Mouse (Mus musculus) midbrain, embryonic 13.5 days (tissue): Measurements from ENCODE around the gene Parp2. TPM values are rescaled to one million over a fixed set of nuclear protein-coding genes. Genes with fewer than 3 reads are reported as not detected.
A peak's percentile ranks its signal among the peaks of the same experiment; 100 is the strongest.
"Not testable (repeated sequence)": the region's sequence is repeated elsewhere in the genome, so short reads cannot be mapped to it uniquely, and the experiment has no call there.

Experiments
- ATAC-seq: fragments of 200-750 bp; cut with Nextera tagmentation; 2 replicates; pipeline ENCODE4 v1.8.0; 2017; ENCODE audit warnings: mild to moderate bottlenecking, moderate TSS enrichment, moderate library complexity
- H3K27ac ChIP-seq: fragments of 300-500 bp; sonication (generic); 2 replicates; pipeline ENCODE4 v1.5.1; 2015; ENCODE audit warnings: inconsistent platforms, mild to moderate bottlenecking, moderate library complexity
- H3K27me3 ChIP-seq: fragments of 300-500 bp; sonication (generic); 2 replicates; pipeline ENCODE4 v1.6.1; 2015; ENCODE audit warnings: mild to moderate bottlenecking, inconsistent platforms
- H3K36me3 ChIP-seq: fragments of 300-500 bp; sonication (generic); 2 replicates; pipeline ENCODE4 v1.6.1; 2015; ENCODE audit warnings: mild to moderate bottlenecking, inconsistent platforms
- H3K4me1 ChIP-seq: fragments of 300-500 bp; sonication (generic); replicated peaks from 2 replicates; pipeline ENCODE4 v1.6.1; 2015; ENCODE audit warnings: inconsistent platforms
- H3K4me2 ChIP-seq: fragments of 300-500 bp; sonication (generic); replicated peaks from 2 replicates; pipeline ENCODE4 v1.6.1; 2015; ENCODE audit warnings: moderate library complexity, mild to moderate bottlenecking, inconsistent platforms
- H3K4me3 ChIP-seq: fragments of 300-500 bp; sonication (generic); replicated peaks from 2 replicates; pipeline ENCODE4 v1.5.1; 2015; ENCODE audit warnings: mild to moderate bottlenecking, inconsistent platforms
- H3K9ac ChIP-seq: fragments of 300-500 bp; sonication (generic); replicated peaks from 2 replicates; pipeline ENCODE4 v1.6.1; 2015; ENCODE audit warnings: mild to moderate bottlenecking, inconsistent platforms
- H3K9me3 ChIP-seq: fragments of 300-500 bp; sonication (generic); 2 replicates; pipeline ENCODE4 v1.6.1; 2016; ENCODE audit warnings: mild to moderate bottlenecking, inconsistent platforms
- WGBS: fragments of 180-500 bp; shearing (Covaris S2); methylation state at CpG from one replicate; pipeline ENCODE4 v1.1.7; 2015; 5-methylcytosine and 5-hydroxymethylcytosine counted together
- polyA plus RNA-seq: library from polyadenylated mRNA; unstranded; fragments of >200 nt; fragmentation: Nextera tagmentation; extraction: Ambion mirVana; gene quantifications from 2 replicates; pipeline ENCODE4 v1.2.1, GENCODE M21; 2015

The Parp2 gene
- polyA plus RNA-seq, 1 experiment from 2014 or later, result 48.4 TPM

DNA sequence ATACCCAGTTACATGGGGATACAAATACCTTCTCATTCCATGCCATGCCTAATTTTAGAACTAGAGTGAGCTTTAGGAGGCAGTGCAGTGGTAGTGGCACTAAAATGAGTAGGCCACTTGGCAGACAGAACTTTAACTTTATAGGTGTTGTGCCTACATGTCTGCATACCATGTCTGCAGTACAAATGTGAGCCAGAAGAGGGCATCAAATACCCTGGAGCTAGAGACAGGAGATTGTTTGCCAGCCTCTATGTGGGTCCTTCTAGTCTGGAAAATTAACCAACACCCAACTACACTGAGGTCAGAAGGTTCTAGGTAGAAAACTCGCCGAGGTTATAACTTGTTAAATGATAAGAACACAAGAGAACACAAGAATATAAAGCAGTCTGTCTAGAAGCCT, 9.1 kb upstream of the Parp2 start:
- Histone ChIP-seq H3K4me3 (no peak overlapping the region), H3K27ac (no peak overlapping the region), H3K9me3 (no peaks in the 10 kb centered on the region), H3K4me1 (0 out of 2 replicates have a peak, but pooled peaks cover 2% of the 10 kb centered on the region), H3K27me3 (no peaks in the 10 kb centered on the region), H3K4me2 (no peak overlapping the region), H3K9ac (no peak overlapping the region), H3K36me3 (no peaks in the 10 kb centered on the region)
- ATAC-seq, result no peak
- WGBS, result 58% methylated on average over 2 of the region's 2 CpGs

GRCm38 (mm10) chr14:50799502-50800259, 8.0 kb upstream of the Parp2 start:
- Histone ChIP-seq H3K9me3 (no peaks in the 10 kb centered on the region), H3K4me1 (0 out of 2 replicates have a peak, but pooled peaks cover 2% of the 10 kb centered on the region), H3K4me2 (no peak overlapping the region), H3K36me3 (no peaks in the 10 kb centered on the region), H3K27ac (no peak overlapping the region), H3K9ac (no peak overlapping the region), H3K27me3 (no peaks in the 10 kb centered on the region), H3K4me3 (no peak overlapping the region)
- peak; percentile 56; the same call in 1 of the 2 replicates for ATAC-seq
- WGBS, result 4% methylated on average over 3 of the region's 3 CpGs

DNA sequence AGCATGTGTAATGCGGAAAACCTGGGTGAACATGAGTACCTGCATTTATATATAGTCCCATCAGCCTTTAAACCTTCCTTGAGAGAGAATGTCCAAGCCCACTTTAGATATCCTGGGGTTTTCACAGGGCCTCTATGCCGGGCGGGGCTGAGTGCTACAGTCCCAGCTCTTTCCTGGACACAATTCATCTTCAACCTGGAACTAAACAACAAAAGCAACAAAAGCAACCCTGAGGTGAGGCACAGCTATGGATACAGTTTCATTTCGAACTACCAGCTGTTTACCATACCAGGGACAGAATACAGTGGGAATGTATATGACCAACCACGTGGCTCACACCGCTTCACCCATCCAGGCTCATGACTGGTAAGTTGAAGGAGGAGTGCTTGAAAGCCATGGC, 5.2 kb upstream of the Parp2 start:
- Histone ChIP-seq H3K9me3 (no peaks in the 10 kb centered on the region), H3K4me3 (no peak overlapping the region), H3K27me3 (no peaks in the 10 kb centered on the region), H3K27ac (no peak overlapping the region), H3K4me2 (no peak overlapping the region), H3K9ac (no peak overlapping the region), H3K36me3 (no peaks in the 10 kb centered on the region), H3K4me1 (peaks cover 2% of the 10 kb centered on the region; the same call in 1 of the 2 replicates)
- ATAC-seq, result no peak
- 88% methylated on average over 6 of the region's 6 CpGs for WGBS

DNA sequence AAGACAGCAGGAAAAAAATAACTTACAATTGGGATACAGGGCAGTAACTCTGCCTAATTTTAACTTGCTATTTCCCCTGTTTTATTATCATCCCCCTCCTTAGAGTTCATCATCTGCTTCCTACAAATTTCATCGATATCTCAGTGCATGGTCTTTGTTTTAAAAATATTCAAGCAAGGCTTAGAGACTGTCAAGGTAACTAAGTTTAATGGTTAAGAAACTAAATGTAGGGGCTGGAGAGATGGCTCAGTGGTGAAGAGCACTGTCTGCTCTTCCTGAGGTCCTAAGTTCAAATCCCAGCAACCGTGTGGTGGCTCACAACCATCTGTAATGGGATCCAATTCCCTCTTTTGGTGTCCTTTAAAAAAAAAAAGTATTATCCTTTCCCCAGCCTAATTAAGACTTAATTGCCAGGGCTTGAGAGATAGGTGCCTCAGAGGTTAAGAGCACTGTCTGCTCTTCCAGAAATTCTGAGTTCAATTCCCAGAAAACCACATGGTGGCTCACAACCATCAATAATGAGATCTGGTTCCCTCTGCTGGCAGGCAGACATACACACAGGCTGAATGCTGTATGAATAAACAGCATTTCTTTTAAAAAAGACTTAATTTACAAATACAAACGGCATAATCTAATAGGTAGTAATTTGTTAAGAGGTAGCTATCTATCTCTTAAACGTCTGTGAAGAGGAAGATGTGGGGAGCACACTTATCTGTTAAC, 4.6 kb upstream of the Parp2 start:
- Histone ChIP-seq H3K9me3 (no peaks in the 10 kb centered on the region), H3K4me3 (no peak overlapping the region), H3K4me1 (peaks cover 2% of the 10 kb centered on the region; the same call in 1 of the 2 replicates), H3K4me2 (no peak overlapping the region), H3K9ac (no peak overlapping the region), H3K36me3 (no peaks in the 10 kb centered on the region), H3K27me3 (no peaks in the 10 kb centered on the region), H3K27ac (no peak overlapping the region)
- no peak for ATAC-seq
- 68% methylated on average over 4 of the region's 4 CpGs for WGBS

DNA sequence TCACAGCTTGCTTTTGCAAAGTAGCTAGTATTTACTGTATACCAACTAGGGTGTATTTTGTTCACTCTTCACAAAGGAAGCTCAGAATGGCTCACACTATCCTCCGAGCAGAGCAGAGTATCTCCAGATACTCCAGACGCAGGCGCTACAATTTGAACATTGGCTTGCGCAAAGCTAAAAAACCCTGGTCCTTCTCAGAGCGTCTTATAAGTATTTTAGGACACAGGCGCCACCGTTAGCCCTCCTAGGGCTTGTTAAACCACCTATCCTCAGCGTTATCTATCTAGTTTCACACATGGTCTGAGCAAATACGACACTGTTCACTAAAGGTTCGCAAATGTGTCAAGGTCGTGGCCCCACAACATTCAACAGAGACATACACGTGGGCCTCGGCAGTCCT, 3.0 kb upstream of the Parp2 start:
- Histone ChIP-seq H3K27ac (no peak overlapping the region), H3K4me1 (peaks cover 6% of the 10 kb centered on the region), H3K9ac (no peak overlapping the region), H3K4me2 (no peak overlapping the region), H3K9me3 (no peaks in the 10 kb centered on the region), H3K36me3 (no peaks in the 10 kb centered on the region), H3K4me3 (no peak overlapping the region), H3K27me3 (no peaks in the 10 kb centered on the region)
- no peak for ATAC-seq
- 76% methylated on average over 13 of the region's 13 CpGs for WGBS

DNA sequence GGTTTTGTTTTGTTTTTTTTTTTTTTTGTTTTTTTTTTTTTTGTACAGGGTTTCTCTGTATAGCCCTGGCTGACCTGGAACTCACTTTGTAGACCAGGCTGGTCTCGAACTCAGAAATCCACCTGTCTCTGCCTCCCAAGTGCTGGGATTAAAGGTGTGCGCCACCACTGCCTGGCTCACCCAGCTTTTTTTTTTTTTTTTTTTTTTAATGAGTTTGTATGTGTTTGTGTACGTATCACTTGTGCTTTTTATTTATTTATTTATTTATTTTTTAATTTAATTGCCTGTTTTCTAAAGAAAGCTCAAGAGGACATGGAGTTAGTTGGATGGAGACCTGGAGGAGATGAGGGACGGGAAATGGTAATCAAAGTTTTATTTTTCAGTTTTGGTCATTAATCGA, 1.2 kb upstream of the Parp2 start:
- not testable (repeated sequence) for H3K27me3 ChIP-seq, H3K9me3 ChIP-seq, H3K36me3 ChIP-seq, H3K9ac ChIP-seq, ATAC-seq, H3K4me3 ChIP-seq, H3K4me1 ChIP-seq
- Histone ChIP-seq H3K4me2 (peak overlapping the region; percentile 61), H3K27ac (0 out of 2 replicates have a peak overlapping the region, but pooled peaks have one; percentile 56)
- 86% methylated on average over 5 of the region's 5 CpGs for WGBS

DNA sequence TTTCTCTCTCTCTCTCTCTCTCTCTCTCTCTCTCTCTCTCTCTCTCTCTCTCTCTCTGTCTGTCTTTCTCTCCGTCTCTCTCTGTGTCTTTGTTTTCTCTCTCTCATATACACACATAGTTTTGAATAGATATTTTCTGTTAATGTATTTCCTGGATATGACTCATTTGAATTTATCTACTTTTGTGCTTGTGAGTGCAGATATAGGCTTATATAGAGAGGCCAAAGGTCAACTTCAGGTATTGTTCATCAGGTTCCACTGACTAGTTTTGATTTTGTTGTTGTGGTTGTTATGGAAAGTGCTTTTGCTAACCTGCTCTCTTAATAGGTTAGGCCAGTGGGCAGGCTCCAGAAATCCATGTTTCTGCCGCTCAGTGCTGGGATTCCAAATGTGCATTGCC, 5.4 kb downstream of the Parp2 start:
- no peak overlapping the region for H3K27ac ChIP-seq
- H3K27me3 ChIP-seq, result no peaks in the 10 kb centered on the region
- no peak overlapping the region for H3K9ac ChIP-seq
- ATAC-seq, result no peak
- H3K36me3 ChIP-seq, result peaks cover 48% of the 10 kb centered on the region
- 97% methylated on average over 2 of the region's 2 CpGs for WGBS
- no peak overlapping the region for H3K4me3 ChIP-seq
- H3K9me3 ChIP-seq, result no peaks in the 10 kb centered on the region
- no peak overlapping the region for H3K4me2 ChIP-seq
- peaks cover 4% of the 10 kb centered on the region for H3K4me1 ChIP-seq

GRCm38 (mm10) chr14:50823240-50823639, 15.6 kb downstream of the Parp2 start:
- WGBS, result 78% methylated on average over 2 of the region's 2 CpGs
- Histone ChIP-seq H3K9me3 (no peaks in the 10 kb centered on the region), H3K4me2 (no peak overlapping the region), H3K27me3 (no peaks in the 10 kb centered on the region), H3K4me3 (no peak overlapping the region), H3K4me1 (no peaks in the 10 kb centered on the region), H3K27ac (no peak overlapping the region), H3K36me3 (peaks cover 55% of the 10 kb centered on the region), H3K9ac (no peak overlapping the region)
- ATAC-seq, result no peak

DNA sequence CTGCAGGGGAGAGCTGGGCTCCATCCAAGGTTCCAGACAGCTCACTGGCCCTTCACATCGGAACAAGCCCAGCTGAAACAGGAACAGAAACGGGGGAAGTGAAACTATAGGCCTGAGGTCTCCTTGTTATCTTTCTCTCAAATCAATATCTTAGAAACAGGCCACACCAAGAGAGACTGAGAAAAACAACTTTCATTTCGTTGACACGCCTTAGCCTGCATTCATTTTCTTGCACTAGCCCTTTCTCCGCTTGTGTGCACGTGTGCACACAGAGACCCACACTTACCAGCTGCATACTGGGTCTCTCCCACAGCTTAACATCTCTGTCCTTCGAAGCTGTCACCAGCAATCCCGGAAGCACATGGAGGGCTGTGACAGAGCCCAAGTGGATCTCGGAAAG, 16.6 kb downstream of the Parp2 start:
- Histone ChIP-seq H3K27me3 (no peaks in the 10 kb centered on the region), H3K36me3 (peaks cover 48% of the 10 kb centered on the region), H3K9me3 (no peaks in the 10 kb centered on the region), H3K4me2 (no peak overlapping the region), H3K27ac (no peak overlapping the region), H3K9ac (no peak overlapping the region), H3K4me1 (no peaks in the 10 kb centered on the region), H3K4me3 (no peak overlapping the region)
- 91% methylated on average over 9 of the region's 9 CpGs for WGBS
- ATAC-seq, result no peak

DNA sequence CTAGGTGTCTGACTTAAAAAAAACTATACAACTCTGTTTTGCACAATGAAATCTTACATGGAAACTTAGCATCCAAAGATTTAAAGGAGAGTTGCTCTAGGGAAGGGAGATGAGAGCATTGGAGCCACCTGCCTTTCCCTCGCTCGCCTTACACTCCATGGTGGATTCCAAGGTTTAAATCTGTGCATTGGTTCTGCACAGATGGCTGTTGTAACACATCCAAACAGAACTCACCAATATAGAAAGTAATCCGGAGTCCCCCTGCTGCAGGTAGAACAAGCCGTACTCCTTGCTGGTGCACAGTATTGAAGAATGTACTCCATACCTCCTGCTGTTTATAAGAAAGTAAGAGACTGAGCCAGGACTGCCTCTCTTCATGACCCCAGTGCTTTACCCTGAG, 18.9 kb downstream of the Parp2 start:
- H3K9me3 ChIP-seq, result no peaks in the 10 kb centered on the region
- H3K27ac ChIP-seq, result no peak overlapping the region
- H3K27me3 ChIP-seq, result no peaks in the 10 kb centered on the region
- H3K9ac ChIP-seq, result no peak overlapping the region
- no peak overlapping the region for H3K4me3 ChIP-seq
- H3K4me2 ChIP-seq, result no peak overlapping the region
- ATAC-seq, result no peak
- peaks cover 24% of the 10 kb centered on the region for H3K36me3 ChIP-seq
- 89% methylated on average over 4 of the region's 4 CpGs for WGBS
- no peaks in the 10 kb centered on the region for H3K4me1 ChIP-seq

DNA sequence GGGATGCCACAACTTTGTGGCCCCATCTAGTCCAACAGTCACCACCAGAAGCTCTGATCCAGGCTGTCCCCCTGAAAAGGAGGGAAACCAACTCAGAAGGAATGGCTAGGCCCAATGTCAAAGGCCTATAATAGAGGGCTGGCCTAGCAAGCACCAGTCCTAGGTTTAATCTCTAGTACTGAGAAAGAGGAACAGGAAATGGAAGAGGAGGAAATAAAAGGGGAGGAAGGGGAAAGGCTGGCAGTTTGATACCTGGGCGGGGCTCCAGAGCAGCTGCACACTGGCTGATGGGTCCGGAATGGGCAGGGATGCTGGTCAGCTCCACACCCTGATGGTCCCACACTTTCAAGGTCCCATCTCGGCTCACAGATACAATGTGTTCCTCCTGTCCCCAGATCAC, 22.2 kb downstream of the Parp2 start:
- Histone ChIP-seq H3K27me3 (no peaks in the 10 kb centered on the region), H3K4me1 (no peaks in the 10 kb centered on the region), H3K36me3 (no peaks in the 10 kb centered on the region), H3K4me2 (no peak overlapping the region), H3K4me3 (no peak overlapping the region), H3K9ac (no peak overlapping the region), H3K9me3 (no peaks in the 10 kb centered on the region), H3K27ac (no peak overlapping the region)
- no peak for ATAC-seq
- 81% methylated on average over 3 of the region's 3 CpGs for WGBS

GRCm38 (mm10) chr14:50833964-50834363, 26.3 kb downstream of the Parp2 start:
- H3K4me2 ChIP-seq, result no peak overlapping the region
- 89% methylated on average over 10 of the region's 10 CpGs for WGBS
- H3K9me3 ChIP-seq, result no peaks in the 10 kb centered on the region
- no peaks in the 10 kb centered on the region for H3K4me1 ChIP-seq
- ATAC-seq, result no peak
- no peak overlapping the region for H3K4me3 ChIP-seq
- no peaks in the 10 kb centered on the region for H3K36me3 ChIP-seq
- H3K27ac ChIP-seq, result no peak overlapping the region
- H3K27me3 ChIP-seq, result no peaks in the 10 kb centered on the region
- no peak overlapping the region for H3K9ac ChIP-seq
